Mouse (Mus musculus) small intestine, adult 2 months (tissue): ENCODE measurements around the gene Trappc1. TPM values are rescaled to one million over a fixed set of nuclear protein-coding genes. Genes with fewer than 3 reads are reported as not detected.

Experiments used
- H3K27ac ChIP-seq: fragments of 200-500 bp; 2 replicates; pipeline ENCODE4 v1.5.1; 2012; ENCODE audit warnings: low read depth, low read length, control low read depth, inconsistent platforms; ENCODE audit not compliant: insufficient read depth
- H3K27me3 ChIP-seq: fragments of 200-500 bp; 2 replicates; pipeline ENCODE4 v1.6.1; 2012; ENCODE audit warnings: mild to moderate bottlenecking, moderate library complexity, low read length, inconsistent platforms; ENCODE audit not compliant: control insufficient read depth, insufficient read depth
- H3K36me3 ChIP-seq: fragments of 200-500 bp; 2 replicates; pipeline ENCODE4 v1.6.1; 2012; ENCODE audit warnings: mild to moderate bottlenecking, low read length, control low read depth, inconsistent platforms; ENCODE audit not compliant: control insufficient read depth, insufficient read depth
- H3K4me1 ChIP-seq: fragments of 200-500 bp; 2 replicates; pipeline ENCODE4 v1.6.1; 2012; ENCODE audit warnings: low read length, inconsistent platforms, mixed read lengths; ENCODE audit not compliant: control insufficient read depth, insufficient read depth, insufficient read length
- H3K4me3 ChIP-seq: fragments of 200-500 bp; 2 replicates; pipeline ENCODE4 v1.5.1; 2012; ENCODE audit warnings: low read depth, mild to moderate bottlenecking, control low read depth, inconsistent platforms, low read length, moderate library complexity
- CTCF ChIP-seq: fragments of 200-500 bp; IDR thresholded peaks from 2 replicates; pipeline ENCODE4 v1.5.1; 2012; ENCODE audit warnings: low read depth, mild to moderate bottlenecking, control low read depth, inconsistent platforms, low read length, moderate library complexity, mixed read lengths; ENCODE audit not compliant: insufficient replicate concordance, insufficient read length; ENCODE audit errors: extremely low read depth
- POLR2A ChIP-seq: fragments of 200-500 bp; IDR thresholded peaks from 2 replicates; pipeline ENCODE4 v1.6.1; 2012; ENCODE audit warnings: low read depth, mild to moderate bottlenecking, control low read depth, inconsistent platforms, low read length, moderate library complexity
- WGBS: fragments of 180-500 bp; shearing (Covaris S2); methylation state at CpG from one replicate; pipeline ENCODE4 v1.1.7; 2018; 5-methylcytosine and 5-hydroxymethylcytosine counted together
- polyA plus RNA-seq: library from polyadenylated mRNA; depleted of rRNA; stranded (reverse); fragments of >200 nt; gene quantifications from 2 replicates; pipeline ENCODE4 v1.2.3, GENCODE M21; 2012

Gene Trappc1
- polyA plus RNA-seq, 1 experiment, result 31.7 TPM

DNA sequence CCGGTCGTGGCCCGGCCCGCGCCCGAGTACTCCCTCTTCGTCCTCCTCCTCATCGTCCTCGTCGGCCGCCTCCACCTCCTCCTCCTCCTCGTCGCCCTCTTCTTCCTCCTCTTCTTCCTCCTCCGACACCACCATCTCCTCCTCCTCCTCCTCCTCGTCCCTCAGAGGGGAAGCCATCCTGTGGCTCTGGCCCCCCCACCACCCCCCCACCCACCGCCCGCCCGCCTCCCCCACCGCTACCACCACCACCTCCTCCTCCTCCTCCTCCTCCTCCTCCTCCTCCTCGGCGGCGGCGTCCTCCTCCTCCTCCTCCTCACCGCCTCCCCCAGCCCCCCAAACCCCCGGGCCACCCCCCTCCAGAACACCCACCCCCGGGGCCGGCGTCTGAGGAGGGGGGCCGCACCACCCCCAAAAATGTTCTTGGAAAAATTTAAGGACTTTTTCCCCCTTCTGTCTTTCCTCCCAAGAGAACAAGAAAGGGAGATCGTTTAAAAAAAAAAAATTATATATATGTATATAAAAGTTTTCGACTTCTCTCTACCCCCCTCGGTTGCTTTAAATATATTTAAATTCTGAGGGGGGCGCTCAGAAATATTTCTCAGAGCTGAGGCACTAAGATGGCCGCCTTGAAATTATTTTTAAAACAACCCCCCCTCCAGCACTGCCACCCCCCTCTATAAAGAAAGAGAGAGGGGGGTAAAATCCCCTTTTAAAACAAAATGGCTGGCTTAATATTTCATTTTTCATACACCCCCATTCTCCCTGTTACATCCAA lies 45.6 kb downstream of the Trappc1 start, which contains the start of gene Chd3:
Gene Chd3 (minus strand): TSS at position 192 of the 775 bp plus-strand sequence.
- no peak for TF ChIP-seq POLR2A
- H3K36me3 ChIP-seq, result 0 out of 2 replicates have a peak, but pooled peaks cover 3% of the 10 kb centered on the region
- under 1% methylated on average over 22 of the region's 34 CpGs for WGBS
- peaks cover 28% of the 10 kb centered on the region for H3K4me1 ChIP-seq
- H3K27ac ChIP-seq, result peak within 1 kb of the TSS; percentile 84
- H3K4me3 ChIP-seq, result peak within 1 kb of the TSS; percentile 89
- H3K27me3 ChIP-seq, result no peaks in the 10 kb centered on the region

DNA sequence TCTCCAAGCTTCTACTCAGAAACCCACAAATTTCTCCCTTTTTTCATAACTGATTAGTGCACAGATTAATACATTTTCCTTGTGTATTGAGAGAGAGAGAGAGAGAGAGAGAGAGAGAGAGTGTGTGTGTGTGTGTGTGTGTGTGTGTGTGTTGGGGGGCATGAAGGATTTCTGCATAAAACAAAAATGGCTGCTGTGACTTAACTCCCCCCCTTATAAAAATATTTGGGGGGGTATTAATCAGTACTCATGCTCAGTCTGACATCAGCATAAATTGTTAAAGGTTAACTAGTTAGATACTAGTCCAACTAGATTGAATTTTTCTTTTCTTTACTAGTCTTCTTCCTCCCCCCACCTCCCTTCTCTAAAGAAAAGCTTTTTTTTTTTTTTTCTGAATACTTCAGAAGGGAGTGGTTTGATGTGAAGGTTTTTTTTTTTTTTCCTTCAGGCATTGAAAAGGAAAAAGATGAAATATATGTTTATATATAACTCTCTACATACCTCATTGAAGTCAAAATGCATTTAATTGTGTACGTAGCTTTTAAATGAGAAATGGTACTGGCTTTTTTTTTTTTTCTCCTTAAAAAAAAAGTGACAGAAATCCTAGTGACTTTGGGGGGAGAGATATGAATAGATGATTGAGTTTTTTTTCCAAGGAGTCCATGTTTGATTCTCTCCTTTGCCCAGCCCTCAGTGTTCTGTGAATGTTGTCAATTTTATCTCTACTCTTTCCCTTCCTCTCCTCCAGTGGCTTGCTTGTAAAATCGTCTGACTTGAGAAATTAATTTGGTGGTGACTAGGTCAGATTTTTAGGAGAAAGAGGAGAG lies 46.4 kb downstream of the Trappc1 start:
- H3K4me3 ChIP-seq, result no peak overlapping the region

DNA sequence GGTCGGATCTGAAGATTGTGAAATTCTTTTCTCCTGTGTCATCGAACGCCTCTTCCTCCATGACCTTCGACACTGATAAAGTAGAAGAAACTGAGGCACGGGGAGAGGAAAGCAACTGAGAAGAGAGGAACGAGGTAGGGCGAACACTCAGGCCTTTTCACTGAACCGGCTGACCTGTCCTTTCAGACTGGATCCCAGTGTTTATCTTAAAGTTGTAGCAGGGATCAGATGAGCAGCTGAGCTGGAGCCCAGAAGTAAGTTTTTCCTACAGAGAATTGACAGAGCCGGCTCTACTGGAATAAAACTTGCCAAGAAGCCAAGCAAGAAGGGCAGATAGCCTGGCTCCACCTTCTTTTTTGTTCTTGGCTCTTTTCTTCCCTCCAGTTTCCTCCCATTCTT lies 47.0 kb downstream of the Trappc1 start:
- H3K27me3 ChIP-seq, result no peaks in the 10 kb centered on the region
- peaks cover 21% of the 10 kb centered on the region for H3K4me1 ChIP-seq
- H3K27ac ChIP-seq, result peak overlapping the region; percentile 17; the same call in 1 of the 2 replicates
- H3K36me3 ChIP-seq, result 0 out of 2 replicates have a peak, but pooled peaks cover 5% of the 10 kb centered on the region
- 34% methylated on average over 9 of the region's 9 CpGs for WGBS
- TF ChIP-seq CTCF, result no peak
- no peak for TF ChIP-seq POLR2A
- H3K4me3 ChIP-seq, result no peak overlapping the region

More for the DNA sequence above, 46.4 kb downstream of the Trappc1 start:
- WGBS, result 46% methylated on average over 2 of the region's 2 CpGs
- 0 out of 2 replicates have a peak, but pooled peaks cover 3% of the 10 kb centered on the region for H3K36me3 ChIP-seq
- H3K27ac ChIP-seq, result peak overlapping the region; percentile 17; the same call in 1 of the 2 replicates
- no peak for TF ChIP-seq CTCF
- TF ChIP-seq POLR2A, result no peak
- peaks cover 25% of the 10 kb centered on the region for H3K4me1 ChIP-seq
- H3K27me3 ChIP-seq, result no peaks in the 10 kb centered on the region

GRCm38 (mm10) chr11:69371601-69372000 lies 47.8 kb downstream of the Trappc1 start:
- WGBS, result 86% methylated on average over 12 of the region's 12 CpGs

GRCm38 (mm10) chr11:69372056-69372779 lies 48.4 kb downstream of the Trappc1 start:
- H3K36me3 ChIP-seq, result 0 out of 2 replicates have a peak, but pooled peaks cover 5% of the 10 kb centered on the region
- 55% methylated on average over 12 of the region's 12 CpGs for WGBS
- TF ChIP-seq CTCF, result no peak
- peaks cover 16% of the 10 kb centered on the region for H3K4me1 ChIP-seq
- H3K27me3 ChIP-seq, result no peaks in the 10 kb centered on the region
- H3K4me3 ChIP-seq, result no peak overlapping the region
- no peak overlapping the region; the same call in 1 of the 2 replicates for H3K27ac ChIP-seq

More at GRCm38 (mm10) chr11:69371601-69372000, 47.8 kb downstream of the Trappc1 start:
- Histone ChIP-seq H3K27ac (no peak overlapping the region), H3K27me3 (no peaks in the 10 kb centered on the region), H3K36me3 (0 out of 2 replicates have a peak, but pooled peaks cover 5% of the 10 kb centered on the region), H3K4me3 (no peak overlapping the region), H3K4me1 (peaks cover 16% of the 10 kb centered on the region)
- no peak for TF ChIP-seq POLR2A
- no peak for TF ChIP-seq CTCF

- no peaks in the 10 kb centered on the region for H3K27me3 ChIP-seq
- no peak for TF ChIP-seq POLR2A
- TF ChIP-seq CTCF, result no peak
- H3K4me3 ChIP-seq, result no peak overlapping the region
- H3K4me1 ChIP-seq, result peaks cover 20% of the 10 kb centered on the region
- 0 out of 2 replicates have a peak, but pooled peaks cover 5% of the 10 kb centered on the region for H3K36me3 ChIP-seq
- H3K27ac ChIP-seq, result no peak overlapping the region
- 66% methylated on average over 3 of the region's 3 CpGs for WGBS
These were observed 49.0 kb downstream of the Trappc1 start for GRCm38 (mm10) chr11:69372780-69373170.
